Mouse (Mus musculus) forebrain, embryonic 12.5 days (tissue): ENCODE data around the gene G0s2. TPM values are rescaled to one million over a fixed set of nuclear protein-coding genes. Genes with fewer than 3 reads are reported as not detected.

ENCODE experiments used
- ATAC-seq: fragments of 200-750 bp; cut with Nextera tagmentation; 2 replicates; pipeline ENCODE4 v1.8.0; 2017; ENCODE audit warnings: moderate TSS enrichment; ENCODE audit not compliant: low FRiP score
- H3K27ac ChIP-seq: fragments of 300-500 bp; sonication (generic); 2 replicates; pipeline ENCODE4 v1.5.1; 2016; ENCODE audit warnings: mild to moderate bottlenecking
- H3K27me3 ChIP-seq: fragments of 300-500 bp; sonication (generic); 2 replicates; pipeline ENCODE4 v1.6.1; 2016; ENCODE audit warnings: mild to moderate bottlenecking
- H3K36me3 ChIP-seq: fragments of 300-500 bp; sonication (generic); replicated peaks from 2 replicates; pipeline ENCODE4 v1.6.1; 2016; ENCODE audit warnings: mild to moderate bottlenecking
- H3K4me1 ChIP-seq: fragments of 300-500 bp; sonication (generic); 2 replicates; pipeline ENCODE4 v1.6.1; 2016
- H3K4me2 ChIP-seq: fragments of 300-500 bp; sonication (generic); 2 replicates; pipeline ENCODE4 v1.6.1; 2016; ENCODE audit warnings: mild to moderate bottlenecking, moderate library complexity
- H3K4me3 ChIP-seq: fragments of 300-500 bp; sonication (generic); replicated peaks from 2 replicates; pipeline ENCODE4 v1.5.1; 2016; ENCODE audit warnings: mild to moderate bottlenecking
- H3K9ac ChIP-seq: fragments of 300-500 bp; sonication (generic); 2 replicates; pipeline ENCODE4 v1.6.1; 2016; ENCODE audit warnings: mild to moderate bottlenecking
- H3K9me3 ChIP-seq: fragments of 300-500 bp; sonication (generic); 2 replicates; pipeline ENCODE4 v1.6.1; 2016
- WGBS: fragments of 180-500 bp; shearing (Covaris S2); methylation state at CpG from one replicate; pipeline ENCODE4 v1.1.7; 2016; 5-methylcytosine and 5-hydroxymethylcytosine counted together
- polyA plus RNA-seq: library from polyadenylated mRNA; unstranded; fragments of >200 nt; fragmentation: Nextera tagmentation; extraction: Ambion mirVana; gene quantifications from 2 replicates; pipeline ENCODE4 v1.2.1, GENCODE M21; 2016

The G0s2 gene
- 6.3 and 6.9 TPM in 2 replicates for polyA plus RNA-seq

GRCm38 (mm10) chr1:193272916-193273601 is at the start of gene G0s2:
Gene G0s2 (minus strand): TSS chr1:193273217.
- H3K4me1 ChIP-seq = peaks cover 24% of the 10 kb centered on the region
- H3K9ac ChIP-seq = peak within 1 kb of the TSS; percentile 57
- ATAC-seq = peak; percentile 81
- WGBS = 0% methylated on average over 21 of the region's 23 CpGs
- H3K9me3 ChIP-seq = no peaks in the 10 kb centered on the region
- H3K4me3 ChIP-seq = peak within 1 kb of the TSS; percentile 39
- peak within 1 kb of the TSS; percentile 65 for H3K4me2 ChIP-seq
- H3K36me3 ChIP-seq = no peaks in the 10 kb centered on the region
- H3K27me3 ChIP-seq = no peaks in the 10 kb centered on the region
- H3K27ac ChIP-seq = peak within 1 kb of the TSS; percentile 73

- no peaks in the 10 kb centered on the region for H3K9me3 ChIP-seq
- H3K9ac ChIP-seq = no peak overlapping the region
- H3K27ac ChIP-seq = no peak overlapping the region
- H3K4me2 ChIP-seq = no peak overlapping the region
- no peaks in the 10 kb centered on the region for H3K27me3 ChIP-seq
- H3K4me1 ChIP-seq = peaks cover 6% of the 10 kb centered on the region
- 89% methylated on average over 8 of the region's 8 CpGs for WGBS
- ATAC-seq = no peak
- H3K36me3 ChIP-seq = no peaks in the 10 kb centered on the region
- no peak overlapping the region for H3K4me3 ChIP-seq
Observed at GRCm38 (mm10) chr1:193320398-193320797, 47.4 kb upstream of the G0s2 start.

- Histone ChIP-seq H3K9me3 (no peaks in the 10 kb centered on the region), H3K36me3 (no peaks in the 10 kb centered on the region), H3K9ac (no peak overlapping the region), H3K4me2 (no peak overlapping the region), H3K27me3 (no peaks in the 10 kb centered on the region), H3K4me1 (peaks cover 6% of the 10 kb centered on the region), H3K27ac (no peak overlapping the region), H3K4me3 (no peak overlapping the region)
- WGBS = 48% methylated on average over 3 of the region's 3 CpGs
- no peak for ATAC-seq
Observed at GRCm38 (mm10) chr1:193319721-193320120, 46.7 kb upstream of the G0s2 start.

GRCm38 (mm10) chr1:193317159-193317559 is 44.1 kb upstream of the G0s2 start:
- Histone ChIP-seq H3K36me3 (no peaks in the 10 kb centered on the region), H3K27ac (no peak overlapping the region), H3K4me2 (no peak overlapping the region), H3K9me3 (no peaks in the 10 kb centered on the region), H3K4me1 (peaks cover 6% of the 10 kb centered on the region), H3K4me3 (no peak overlapping the region), H3K9ac (no peak overlapping the region), H3K27me3 (no peaks in the 10 kb centered on the region)
- no peak for ATAC-seq
- WGBS = 57% methylated on average over 6 of the region's 6 CpGs

- 84% methylated on average over 9 of the region's 9 CpGs for WGBS
- no peaks in the 10 kb centered on the region for H3K27me3 ChIP-seq
- H3K4me1 ChIP-seq = peaks cover 6% of the 10 kb centered on the region
- no peak overlapping the region for H3K4me3 ChIP-seq
- no peak overlapping the region for H3K9ac ChIP-seq
- ATAC-seq = no peak
- no peak overlapping the region for H3K4me2 ChIP-seq
- no peak overlapping the region for H3K27ac ChIP-seq
- no peaks in the 10 kb centered on the region for H3K36me3 ChIP-seq
- H3K9me3 ChIP-seq = no peaks in the 10 kb centered on the region
Observed at GRCm38 (mm10) chr1:193316358-193316750, 43.3 kb upstream of the G0s2 start.

- no peak for ATAC-seq
- Histone ChIP-seq H3K4me2 (no peak overlapping the region), H3K4me1 (peaks cover 6% of the 10 kb centered on the region), H3K27ac (no peak overlapping the region), H3K4me3 (no peak overlapping the region), H3K36me3 (no peaks in the 10 kb centered on the region), H3K9me3 (no peaks in the 10 kb centered on the region), H3K27me3 (no peaks in the 10 kb centered on the region), H3K9ac (no peak overlapping the region)
- 81% methylated on average over 5 of the region's 5 CpGs for WGBS
Observed at GRCm38 (mm10) chr1:193315705-193316357, 42.8 kb upstream of the G0s2 start.

GRCm38 (mm10) chr1:193311596-193311995 is 38.6 kb upstream of the G0s2 start:
- Histone ChIP-seq H3K9ac (no peak overlapping the region), H3K4me2 (no peak overlapping the region), H3K4me1 (no peaks in the 10 kb centered on the region), H3K36me3 (no peaks in the 10 kb centered on the region), H3K27me3 (no peaks in the 10 kb centered on the region), H3K27ac (no peak overlapping the region), H3K4me3 (no peak overlapping the region), H3K9me3 (no peaks in the 10 kb centered on the region)
- WGBS = 85% methylated on average over 1 of the region's 1 CpGs
- no peak for ATAC-seq

- Histone ChIP-seq H3K4me3 (no peak overlapping the region), H3K4me2 (no peak overlapping the region), H3K9ac (no peak overlapping the region), H3K9me3 (no peaks in the 10 kb centered on the region), H3K4me1 (no peaks in the 10 kb centered on the region), H3K27ac (no peak overlapping the region), H3K36me3 (no peaks in the 10 kb centered on the region), H3K27me3 (no peaks in the 10 kb centered on the region)
- WGBS = 89% methylated on average over 3 of the region's 3 CpGs
- no peak for ATAC-seq
Observed at GRCm38 (mm10) chr1:193310519-193311085, 37.6 kb upstream of the G0s2 start.

GRCm38 (mm10) chr1:193309785-193310518 is 36.9 kb upstream of the G0s2 start:
- no peaks in the 10 kb centered on the region for H3K9me3 ChIP-seq
- H3K4me2 ChIP-seq = no peak overlapping the region
- ATAC-seq = no peak
- no peaks in the 10 kb centered on the region for H3K27me3 ChIP-seq
- no peak overlapping the region for H3K9ac ChIP-seq
- H3K4me1 ChIP-seq = peaks cover 4% of the 10 kb centered on the region
- 59% methylated on average over 1 of the region's 1 CpGs for WGBS
- H3K4me3 ChIP-seq = no peak overlapping the region
- no peaks in the 10 kb centered on the region for H3K36me3 ChIP-seq
- no peak overlapping the region for H3K27ac ChIP-seq

GRCm38 (mm10) chr1:193306832-193307231 is 33.8 kb upstream of the G0s2 start:
- H3K27me3 ChIP-seq = 0 out of 2 replicates have a peak, but pooled peaks cover 7% of the 10 kb centered on the region
- peaks cover 4% of the 10 kb centered on the region for H3K4me1 ChIP-seq
- 89% methylated on average over 2 of the region's 2 CpGs for WGBS
- no peaks in the 10 kb centered on the region for H3K36me3 ChIP-seq
- no peak overlapping the region for H3K4me2 ChIP-seq
- H3K27ac ChIP-seq = no peak overlapping the region
- H3K4me3 ChIP-seq = no peak overlapping the region
- no peak overlapping the region for H3K9ac ChIP-seq
- no peak for ATAC-seq
- H3K9me3 ChIP-seq = no peaks in the 10 kb centered on the region

GRCm38 (mm10) chr1:193305386-193305785 is 32.4 kb upstream of the G0s2 start:
- ATAC-seq = peak; percentile 75; the same call in 1 of the 2 replicates
- H3K9ac ChIP-seq = no peak overlapping the region
- H3K27ac ChIP-seq = no peak overlapping the region
- no peaks in the 10 kb centered on the region for H3K9me3 ChIP-seq
- H3K27me3 ChIP-seq = 0 out of 2 replicates have a peak, but pooled peaks cover 7% of the 10 kb centered on the region
- WGBS = 34% methylated on average over 7 of the region's 7 CpGs
- H3K4me3 ChIP-seq = no peak overlapping the region
- no peaks in the 10 kb centered on the region for H3K36me3 ChIP-seq
- no peak overlapping the region for H3K4me2 ChIP-seq
- H3K4me1 ChIP-seq = peaks cover 4% of the 10 kb centered on the region

GRCm38 (mm10) chr1:193303096-193303495 is 30.1 kb upstream of the G0s2 start:
- ATAC-seq = no peak
- H3K4me3 ChIP-seq = no peak overlapping the region
- no peak overlapping the region for H3K27ac ChIP-seq
- peaks cover 4% of the 10 kb centered on the region for H3K4me1 ChIP-seq
- WGBS = 69% methylated on average over 2 of the region's 2 CpGs
- no peaks in the 10 kb centered on the region for H3K9me3 ChIP-seq
- H3K9ac ChIP-seq = no peak overlapping the region
- H3K36me3 ChIP-seq = no peaks in the 10 kb centered on the region
- H3K4me2 ChIP-seq = no peak overlapping the region
- H3K27me3 ChIP-seq = 0 out of 2 replicates have a peak, but pooled peaks cover 7% of the 10 kb centered on the region
